Mouse (Mus musculus): ENCODE measurements around the gene Esp3. TPM values are rescaled to one million over a fixed set of nuclear protein-coding genes. Genes with fewer than 3 reads are reported as not detected.
"Not testable (repeated sequence)": the region's sequence is repeated elsewhere in the genome, so short reads cannot be mapped to it uniquely, and the experiment has no call there.

The Esp3 gene
- total RNA-seq (2021): not detected in 2 replicates
- long read RNA-seq: 0 reads

DNA sequence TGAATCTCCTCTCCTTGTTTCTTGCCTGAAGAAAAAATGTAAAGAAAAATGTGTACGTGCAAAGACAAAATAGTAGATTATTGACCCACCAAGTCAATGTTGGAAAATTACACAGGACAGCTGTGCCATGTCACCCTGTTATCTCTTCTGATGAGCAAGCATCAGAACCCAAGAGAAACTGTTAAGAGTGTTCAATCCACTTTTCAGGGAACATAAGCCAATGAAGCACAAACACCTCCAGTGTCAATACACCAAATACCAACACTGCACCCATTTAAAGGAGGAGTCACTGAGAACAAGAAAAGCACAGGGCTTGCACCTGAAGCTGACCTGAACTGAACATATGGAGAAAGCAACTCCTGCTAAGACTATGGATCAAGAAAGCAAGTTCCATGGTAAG lies at the start of gene Esp3:
Esp3 (plus strand) TSS at position 301 of the 400 bp plus-strand sequence.
- not testable (repeated sequence) for DNase-seq

DNA sequence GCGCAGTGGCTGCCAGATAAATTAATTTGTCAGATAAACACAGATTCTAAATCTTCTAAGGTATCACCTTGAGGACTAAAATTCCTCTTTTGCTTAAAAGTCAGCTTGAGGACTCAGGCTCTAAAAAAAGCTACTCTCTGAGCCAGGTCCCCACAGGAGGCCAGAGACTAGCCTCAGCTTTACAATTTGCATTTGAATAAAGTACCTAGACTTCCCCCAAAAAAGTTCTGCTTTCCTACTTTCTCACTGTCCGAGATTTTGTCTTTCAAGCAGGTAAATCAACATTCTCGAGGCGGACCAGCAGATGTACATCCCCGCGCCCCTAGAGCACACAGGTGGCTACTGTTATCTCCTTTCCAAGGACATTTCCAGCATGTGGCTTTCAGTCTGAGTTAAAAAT lies 48.0 kb upstream of the Esp3 start:
- not testable (repeated sequence) for DNase-seq

DNA sequence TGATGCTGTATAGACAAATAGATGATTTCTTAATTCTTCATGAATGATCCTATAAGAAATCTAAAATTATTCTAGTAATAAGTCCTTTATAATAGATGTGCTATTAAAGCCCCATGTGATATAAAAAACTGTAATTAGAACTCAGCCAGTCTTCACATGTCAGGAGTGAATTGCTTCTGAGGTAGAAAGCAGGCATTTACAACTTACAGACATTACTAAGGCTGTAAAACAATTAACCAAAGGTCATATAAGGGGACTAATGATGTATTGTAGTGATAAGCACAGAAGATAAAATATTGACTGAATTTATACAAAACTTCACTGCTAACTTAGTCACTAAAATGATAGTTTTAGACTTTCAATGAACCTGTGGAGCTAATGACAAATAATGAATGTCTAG lies 40.6 kb upstream of the Esp3 start:
- DNase-seq: no peak

DNA sequence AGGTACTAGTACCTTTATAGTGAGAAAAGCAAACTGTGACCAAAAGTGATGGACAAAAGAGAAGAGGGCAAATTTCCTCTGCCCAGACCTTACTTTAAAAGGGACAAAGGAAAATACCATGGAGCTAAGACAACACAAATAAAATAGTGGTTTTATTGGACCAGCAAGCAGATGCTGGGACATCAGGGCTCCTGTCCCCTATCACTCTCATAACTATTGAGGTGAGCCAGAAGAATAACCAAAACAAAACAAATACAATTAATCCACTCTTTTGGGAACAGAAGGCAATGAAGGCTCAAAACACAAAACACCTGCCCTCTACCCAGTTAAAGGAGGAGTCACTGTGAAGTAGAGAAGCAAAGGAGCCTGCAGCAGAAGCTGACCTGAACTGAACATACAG lies 33.6 kb upstream of the Esp3 start, which contains the start of gene Esp4:
Esp4 (plus strand) TSS at position 301 of the 400 bp plus-strand sequence.
- no peak for DNase-seq

DNA sequence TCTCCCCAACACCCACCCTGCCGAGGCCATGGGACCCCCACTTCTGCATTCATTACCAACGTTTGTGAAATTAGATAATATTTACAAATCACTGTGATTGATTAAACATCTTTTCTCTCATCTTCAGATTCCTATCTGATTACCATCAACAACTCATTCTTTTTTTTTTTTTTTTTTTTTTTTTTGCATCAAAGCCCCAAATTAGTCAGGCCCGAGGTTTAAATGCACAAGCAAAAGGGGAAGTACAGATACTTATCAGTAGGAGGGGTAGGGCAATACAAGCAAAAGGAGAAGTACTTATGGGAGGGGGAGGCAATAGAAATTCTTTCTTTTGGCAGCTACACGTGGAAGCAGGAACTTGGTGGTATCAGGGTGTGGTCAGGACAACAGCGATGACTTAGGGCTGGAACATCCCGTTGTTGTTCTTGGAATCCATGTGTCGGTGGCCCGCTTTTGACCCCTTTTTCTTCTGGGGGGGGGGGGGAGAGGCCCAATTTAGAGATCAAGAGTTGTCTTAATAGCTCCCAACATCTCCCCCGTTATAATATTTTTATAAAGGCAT lies 30.3 kb downstream of the Esp3 start:
- DNase-seq: not testable (repeated sequence)

DNA sequence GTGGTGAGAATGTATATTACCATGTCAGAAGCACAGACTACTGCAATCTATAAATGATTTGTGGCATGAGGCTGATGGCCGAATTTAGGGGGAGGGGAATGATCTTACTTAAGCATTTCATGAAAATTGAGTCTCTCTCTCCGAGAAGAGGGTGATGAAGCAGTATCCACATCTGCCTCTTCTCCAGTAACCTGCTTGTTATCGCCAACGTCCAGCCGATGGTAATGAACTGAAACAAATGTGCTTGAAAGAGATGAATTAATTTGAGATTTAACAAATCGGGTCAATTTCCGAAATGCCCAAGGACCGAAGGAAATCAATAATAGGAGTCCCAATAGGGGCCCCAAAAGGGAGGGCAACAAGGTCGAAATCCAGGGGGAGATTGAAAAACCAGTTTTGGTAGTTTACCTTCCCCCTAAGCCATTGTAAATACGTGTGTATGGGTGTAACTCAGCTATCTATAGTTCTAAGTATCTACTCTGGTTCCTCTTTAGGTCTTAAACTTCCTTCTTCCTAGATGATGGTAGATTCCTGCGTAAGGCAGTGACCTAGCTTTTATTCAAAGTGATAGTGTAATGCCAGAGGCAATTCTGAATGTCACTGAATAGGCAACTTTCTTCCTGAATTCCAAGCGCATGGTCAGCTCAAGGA lies 31.4 kb downstream of the Esp3 start:
- not testable (repeated sequence) for DNase-seq

Other genes starting within 250 kb of the Esp3 start
- gene Esp8, start 112.1 kb upstream of the Esp3 start, total RNA-seq (2021): not detected in 2 replicates
- gene Esp6, start 70.6 kb upstream of the Esp3 start, total RNA-seq (2021): not detected in 2 replicates
- gene Esp4, start 33.5 kb upstream of the Esp3 start, total RNA-seq (2021): not detected in 2 replicates
- not detected in 2 replicates for gene Esp1, start 95.0 kb downstream of the Esp3 start, total RNA-seq (2021)
- gene Crisp2, start 174.9 kb downstream of the Esp3 start, total RNA-seq (2021): not detected in 2 replicates
- not detected in 2 replicates for gene Rhag, start 179.1 kb downstream of the Esp3 start, total RNA-seq (2021)
- 0.79 and 1.3 TPM in 2 replicates for gene 9130008F23Rik, start 248.5 kb downstream of the Esp3 start, total RNA-seq (2021)